Mouse (Mus musculus): ENCODE measurements at regions not wholly inside any gene's neighbourhood (a gene's known extent, or its start where the extent isn't known, plus 50 kb on each side); places are given as distances from the start of the nearest gene placed in this dataset.

GRCm38 (mm10) chr10:96881212-96881611 lies 264.4 kb downstream of the Btg1 start:
- no peak overlapping the region for H3K9ac ChIP-seq (replicated peaks)
- no peak for ATAC-seq (ENCODE audit: insufficient read depth)
- H3K36me3 ChIP-seq (replicated peaks; ENCODE audit: control insufficient read depth, insufficient read depth, low read depth) = no peaks in the 10 kb centered on the region
- no peak for TF ChIP-seq EP300 (IDR thresholded peaks at IDR 0.05; ENCODE audit: low read depth)
- no peak for TF ChIP-seq CTCF (IDR thresholded peaks at IDR 0.05; ENCODE audit: low read depth)
- no peaks in the 10 kb centered on the region for H3K27me3 ChIP-seq (ENCODE audit: control insufficient read depth, insufficient read depth, low read length)
- 74% methylated on average over 5 of the region's 5 CpGs for WGBS (ENCODE audit: insufficient replicate concordance)
- no peak overlapping the region for H3K4me3 ChIP-seq (ENCODE audit: insufficient read depth in 1 of 2, low read depth in 2 of 2, low read length in 2 of 2)
- no peak overlapping the region for H3K27ac ChIP-seq
- no peaks in the 10 kb centered on the region for H3K9me3 ChIP-seq (ENCODE audit: control insufficient read depth, low read length)
- no peak for DNase-seq (ENCODE audit: low read depth in 3 of 3, low spot score in 3 of 3)
- no peaks in the 10 kb centered on the region for H3K4me1 ChIP-seq (replicated peaks; ENCODE audit: control insufficient read depth in 2 of 2, insufficient read depth in 2 of 2, low read length in 1 of 2)
- no peak overlapping the region for H3K4me2 ChIP-seq (ENCODE audit: low read depth)

GRCm38 (mm10) chr10:96881660-96882059 lies 264.9 kb downstream of the Btg1 start:
- Histone ChIP-seq H3K4me2 (ENCODE audit: low read depth) (no peak overlapping the region), H3K9me3 (ENCODE audit: control insufficient read depth, low read length) (no peaks in the 10 kb centered on the region), H3K27ac (no peak overlapping the region), H3K27me3 (ENCODE audit: control insufficient read depth, insufficient read depth, low read length) (no peaks in the 10 kb centered on the region), H3K9ac (replicated peaks) (no peak overlapping the region), H3K4me3 (ENCODE audit: insufficient read depth in 1 of 2, low read depth in 2 of 2, low read length in 2 of 2) (no peak overlapping the region), H3K4me1 (replicated peaks; ENCODE audit: control insufficient read depth in 2 of 2, insufficient read depth in 2 of 2, low read length in 1 of 2) (no peaks in the 10 kb centered on the region), H3K36me3 (replicated peaks; ENCODE audit: control insufficient read depth, insufficient read depth, low read depth) (no peaks in the 10 kb centered on the region)
- TF ChIP-seq CTCF (IDR thresholded peaks at IDR 0.05; ENCODE audit: low read depth) = no peak
- TF ChIP-seq EP300 (IDR thresholded peaks at IDR 0.05; ENCODE audit: low read depth) = no peak
- ATAC-seq (ENCODE audit: insufficient read depth) = no peak
- 64% methylated on average over 2 of the region's 2 CpGs for WGBS (ENCODE audit: insufficient replicate concordance)
- no peak for DNase-seq (ENCODE audit: low read depth in 3 of 3, low spot score in 3 of 3)

GRCm38 (mm10) chr10:96901150-96901549 lies 284.3 kb downstream of the Btg1 start:
- no peak for DNase-seq (ENCODE audit: low read depth in 3 of 3, low spot score in 3 of 3)
- 23% methylated on average over 1 of the region's 1 CpGs for WGBS (ENCODE audit: insufficient replicate concordance)

GRCm38 (mm10) chr10:96905098-96905809 lies 288.4 kb downstream of the Btg1 start:
- WGBS (ENCODE audit: insufficient replicate concordance) = 61% methylated on average over 4 of the region's 4 CpGs
- no peaks in the 10 kb centered on the region for H3K27me3 ChIP-seq (ENCODE audit: control insufficient read depth, insufficient read depth, low read length)
- H3K9ac ChIP-seq (replicated peaks) = no peak overlapping the region
- DNase-seq (ENCODE audit: low read depth in 3 of 3, low spot score in 3 of 3) (no peak), ATAC-seq (ENCODE audit: insufficient read depth) (no peak)
- no peak overlapping the region for H3K4me3 ChIP-seq (ENCODE audit: insufficient read depth in 1 of 2, low read depth in 2 of 2, low read length in 2 of 2)
- no peaks in the 10 kb centered on the region for H3K36me3 ChIP-seq (replicated peaks; ENCODE audit: control insufficient read depth, insufficient read depth, low read depth)
- H3K9me3 ChIP-seq (ENCODE audit: control insufficient read depth, low read length) = no peaks in the 10 kb centered on the region
- no peak overlapping the region for H3K27ac ChIP-seq
- H3K4me1 ChIP-seq (replicated peaks; ENCODE audit: control insufficient read depth in 2 of 2, insufficient read depth in 2 of 2, low read length in 1 of 2) = no peaks in the 10 kb centered on the region
- no peak overlapping the region for H3K4me2 ChIP-seq (ENCODE audit: low read depth)
- TF ChIP-seq CTCF (IDR thresholded peaks at IDR 0.05; ENCODE audit: low read depth) (no peak), EP300 (IDR thresholded peaks at IDR 0.05; ENCODE audit: low read depth) (no peak)

More at GRCm38 (mm10) chr10:96901150-96901549, 284.3 kb downstream of the Btg1 start:
- no peaks in the 10 kb centered on the region for H3K9me3 ChIP-seq (ENCODE audit: control insufficient read depth, low read length)
- no peak for TF ChIP-seq EP300 (IDR thresholded peaks at IDR 0.05; ENCODE audit: low read depth)
- TF ChIP-seq CTCF (IDR thresholded peaks at IDR 0.05; ENCODE audit: low read depth) = no peak
- no peak for ATAC-seq (ENCODE audit: insufficient read depth)
- H3K9ac ChIP-seq (replicated peaks) = no peak overlapping the region
- no peaks in the 10 kb centered on the region for H3K4me1 ChIP-seq (replicated peaks; ENCODE audit: control insufficient read depth in 2 of 2, insufficient read depth in 2 of 2, low read length in 1 of 2)
- no peaks in the 10 kb centered on the region for H3K27me3 ChIP-seq (ENCODE audit: control insufficient read depth, insufficient read depth, low read length)
- H3K36me3 ChIP-seq (replicated peaks; ENCODE audit: control insufficient read depth, insufficient read depth, low read depth) = no peaks in the 10 kb centered on the region
- H3K4me3 ChIP-seq (ENCODE audit: insufficient read depth in 1 of 2, low read depth in 2 of 2, low read length in 2 of 2) = no peak overlapping the region
- H3K27ac ChIP-seq = no peak overlapping the region
- no peak overlapping the region for H3K4me2 ChIP-seq (ENCODE audit: low read depth)

GRCm38 (mm10) chr10:96909661-96910315 lies 293.0 kb downstream of the Btg1 start:
- Histone ChIP-seq H3K9me3 (ENCODE audit: control insufficient read depth, low read length) (no peaks in the 10 kb centered on the region), H3K4me2 (ENCODE audit: low read depth) (no peak overlapping the region), H3K4me3 (ENCODE audit: insufficient read depth in 1 of 2, low read depth in 2 of 2, low read length in 2 of 2) (no peak overlapping the region), H3K36me3 (replicated peaks; ENCODE audit: control insufficient read depth, insufficient read depth, low read depth) (no peaks in the 10 kb centered on the region), H3K4me1 (replicated peaks; ENCODE audit: control insufficient read depth in 2 of 2, insufficient read depth in 2 of 2, low read length in 1 of 2) (no peaks in the 10 kb centered on the region), H3K9ac (replicated peaks) (no peak overlapping the region), H3K27ac (no peak overlapping the region), H3K27me3 (ENCODE audit: control insufficient read depth, insufficient read depth, low read length) (no peaks in the 10 kb centered on the region)
- 4% methylated on average over 1 of the region's 1 CpGs for WGBS (ENCODE audit: insufficient replicate concordance)
- TF ChIP-seq EP300 (IDR thresholded peaks at IDR 0.05; ENCODE audit: low read depth) (no peak), CTCF (IDR thresholded peaks at IDR 0.05; ENCODE audit: low read depth) (no peak)
- ATAC-seq (ENCODE audit: insufficient read depth) (no peak), DNase-seq (ENCODE audit: low read depth in 3 of 3, low spot score in 3 of 3) (no peak)

All from liver, embryonic 14.5 days (tissue).